Mouse (Mus musculus): ENCODE measurements around the gene Dao. TPM values are rescaled to one million over a fixed set of nuclear protein-coding genes. Genes with fewer than 3 reads are reported as not detected.

The Dao gene
- total and polyA plus RNA-seq, 3 experiments = 1.4 to 3.6 (median 1.9) TPM

DNA sequence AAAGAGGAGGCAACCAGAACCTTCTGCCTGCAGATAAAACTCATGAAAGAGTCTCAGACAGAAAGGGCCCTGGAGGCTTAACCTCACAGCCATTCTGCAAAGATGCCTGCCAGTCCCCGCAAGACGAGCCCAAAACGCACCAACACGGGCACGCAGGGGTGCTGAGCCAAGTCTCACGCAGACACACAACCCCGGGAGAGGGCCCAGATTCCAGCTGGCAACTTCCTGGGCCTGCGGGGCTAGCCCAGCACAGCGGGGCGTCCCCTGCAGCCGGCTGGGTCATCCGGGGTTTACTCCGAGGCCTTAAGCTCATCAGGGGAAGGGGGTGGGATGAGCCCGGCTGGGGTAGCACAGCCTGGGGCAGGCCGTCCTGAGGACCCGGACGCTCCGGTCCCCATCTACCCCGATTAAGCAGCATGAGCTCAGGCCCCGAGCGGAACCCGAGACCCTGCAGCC, 10.4 kb upstream of the Dao start:
- H3K9ac ChIP-seq (ENCODE audit: insufficient read depth, low read depth) = peak overlapping the region; percentile 90

DNA sequence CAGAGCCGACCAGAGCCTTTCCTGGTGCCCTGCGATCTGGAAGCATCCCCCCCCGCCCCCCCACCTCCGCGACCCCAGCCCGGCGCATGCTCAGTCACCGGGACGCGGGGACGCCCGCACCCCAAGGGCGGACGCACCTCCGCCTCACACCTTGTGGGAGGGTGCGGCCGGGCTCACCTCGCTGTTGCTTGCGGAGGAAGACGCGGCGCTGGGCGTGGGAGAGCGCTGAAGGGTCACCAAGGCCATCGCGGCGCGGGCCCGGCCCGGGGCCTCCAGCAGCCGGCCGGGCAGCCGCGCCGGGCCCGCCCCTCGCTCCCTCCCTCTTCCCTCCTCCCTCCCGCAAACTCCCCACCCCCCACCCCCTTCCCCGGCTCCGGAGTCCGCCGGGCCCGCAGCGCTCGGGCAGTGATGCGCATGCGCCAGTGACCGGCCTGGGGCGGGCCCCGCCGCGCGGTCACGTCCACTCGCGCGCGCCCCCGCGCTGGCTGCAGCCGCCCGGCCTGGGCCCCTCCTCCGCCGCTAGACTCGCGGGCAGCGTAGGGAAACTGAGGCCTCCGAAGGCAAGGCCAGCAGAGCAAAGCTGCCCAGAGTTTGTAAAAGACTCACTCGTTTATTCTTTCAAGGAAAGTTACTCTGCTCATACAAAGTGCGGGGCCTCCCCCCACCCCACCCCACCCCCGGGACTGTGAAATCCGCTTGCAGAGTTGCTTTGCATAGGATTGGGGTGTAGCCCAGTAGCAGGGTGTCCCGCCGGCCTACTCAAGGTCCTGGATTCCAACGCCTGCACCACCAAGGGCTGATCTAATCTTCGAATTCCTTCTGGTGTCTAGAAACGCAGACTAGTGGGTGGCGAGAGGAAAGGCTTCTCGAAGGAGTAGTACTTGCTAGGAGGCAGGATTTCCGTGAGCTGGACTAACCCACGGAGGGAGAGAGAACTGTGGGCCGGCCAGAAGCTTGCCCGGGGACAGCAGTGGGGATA, 9.7 kb upstream of the Dao start, which contains the start of gene Ssh1:
Gene Ssh1, minus strand, starts transcription at position 408 of the 979 bp plus-strand sequence.
- in situ Hi-C loops (cut with MboI; ENCODE audit: low pct_ligation_motif_present, low pct_unique_long_range_greater_than_20kb, low sequenced_read_pairs) (no loop called here), dilution Hi-C loops (cut with MboI; ENCODE audit: extremely low pct_ligation_motif_present, extremely low pct_unique_long_range_greater_than_20kb, low sequenced_read_pairs) (no loop called here)
- peaks cover 11% of the 10 kb centered on the region for H3K79me2 ChIP-seq (replicated peaks; ENCODE audit: control insufficient read depth, extremely low read depth, insufficient read depth, poor library complexity, severe bottlenecking)
- H3K27me3 ChIP-seq (replicated peaks) = no peaks in the 10 kb centered on the region
- H3K36me3 ChIP-seq (replicated peaks in 1 of 2; ENCODE audit: control insufficient read depth in 1 of 2, insufficient read depth in 1 of 2, low read length in 1 of 2) = peaks cover 8 to 28% of the 10 kb centered on the region in 2 experiments
- peak within 1 kb of the TSS; percentile 79 for H3K4me2 ChIP-seq (ENCODE audit: insufficient read depth, low read depth, poor library complexity, severe bottlenecking)
- H3K9ac ChIP-seq (ENCODE audit: insufficient read depth, low read depth) = peak within 1 kb of the TSS; percentile 90
- peaks cover 8 to 35% of the 10 kb centered on the region in 2 experiments for H3K4me1 ChIP-seq (ENCODE audit: control insufficient read depth in 1 of 2, insufficient read depth in 2 of 2)
- peak within 1 kb of the TSS; percentile 88 for H3K27ac ChIP-seq (ENCODE audit: insufficient read depth, low read depth)
- TF ChIP-seq NRF1 (IDR thresholded peaks at IDR 0.05; ENCODE audit: low read depth, low read length) = peak; percentile 87
- TF ChIP-seq USF2 (conservative IDR thresholded peaks at IDR 0.05; ENCODE audit: low read depth, low read length) = no peak
- TF ChIP-seq MAZ (IDR thresholded peaks at IDR 0.05; ENCODE audit: low read depth, low read length) = 0 out of 2 replicates have a peak, but pooled peaks have one; percentile 23
- TF ChIP-seq TCF12 (IDR thresholded peaks at IDR 0.05; ENCODE audit: low read depth, low read length) = peak; percentile 8
- peak; percentile 55 for TF ChIP-seq POLR2A (IDR thresholded peaks at IDR 0.05; ENCODE audit: low read depth, low read length)
- H3K4me3 ChIP-seq (replicated peaks in 1 of 3; ENCODE audit: low read depth in 2 of 3, low read length in 2 of 3, poor library complexity in 1 of 3) = peak within 1 kb of the TSS; percentile 71 to 91 (median 82)
- peaks cover 2% of the 10 kb centered on the region for H3K9me3 ChIP-seq (replicated peaks; ENCODE audit: low read length)
- peak; percentile 76 for DNase-seq (ENCODE audit: extremely low read depth)

More for the DNA sequence above, 10.4 kb upstream of the Dao start:
- Histone ChIP-seq H3K79me2 (replicated peaks; ENCODE audit: control insufficient read depth, extremely low read depth, insufficient read depth, poor library complexity, severe bottlenecking) (peaks cover 11% of the 10 kb centered on the region), H3K4me3 (replicated peaks in 1 of 3; ENCODE audit: low read depth in 2 of 3, low read length in 2 of 3, poor library complexity in 1 of 3) (peak overlapping the region; percentile 71 to 91 (median 82)), H3K9me3 (replicated peaks; ENCODE audit: low read length) (peaks cover 2% of the 10 kb centered on the region), H3K27ac (ENCODE audit: insufficient read depth, low read depth) (peak overlapping the region; percentile 88), H3K36me3 (replicated peaks in 1 of 2; ENCODE audit: control insufficient read depth in 1 of 2, insufficient read depth in 1 of 2, low read length in 1 of 2) (peaks cover 8 to 31% of the 10 kb centered on the region in 2 experiments), H3K27me3 (replicated peaks) (no peaks in the 10 kb centered on the region), H3K4me1 (ENCODE audit: control insufficient read depth in 1 of 2, insufficient read depth in 2 of 2) (peaks cover 7 to 34% of the 10 kb centered on the region in 2 experiments), H3K4me2 (ENCODE audit: insufficient read depth, low read depth, poor library complexity, severe bottlenecking) (peak overlapping the region; percentile 79)
- dilution Hi-C loops (cut with MboI; ENCODE audit: extremely low pct_ligation_motif_present, extremely low pct_unique_long_range_greater_than_20kb, low sequenced_read_pairs) (no loop called here), in situ Hi-C loops (cut with MboI; ENCODE audit: low pct_ligation_motif_present, low pct_unique_long_range_greater_than_20kb, low sequenced_read_pairs) (no loop called here)
- DNase-seq (ENCODE audit: extremely low read depth) = peak; percentile 59
- TF ChIP-seq MAX (IDR thresholded peaks at IDR 0.05; ENCODE audit: low read length) (no peak), MAZ (IDR thresholded peaks at IDR 0.05; ENCODE audit: low read depth, low read length) (0 out of 2 replicates have a peak, but pooled peaks have one; percentile 14), TBP (conservative IDR thresholded peaks at IDR 0.05; ENCODE audit: low read depth, low read length) (0 out of 2 replicates have a peak, but pooled peaks have one; percentile 37), JUN (IDR thresholded peaks at IDR 0.05; ENCODE audit: insufficient read depth, low read depth, low read length) (no peak), BHLHE40 (IDR thresholded peaks at IDR 0.05; ENCODE audit: low read depth, low read length) (no peak), ETS1 (conservative IDR thresholded peaks at IDR 0.05; ENCODE audit: low read depth, low read length) (0 out of 2 replicates have a peak, but pooled peaks have one; percentile 25), ELF1 (IDR thresholded peaks at IDR 0.05; ENCODE audit: low read depth, low read length) (peak; percentile 67), UBTF (IDR thresholded peaks at IDR 0.05; ENCODE audit: low read depth, low read length) (peak; percentile 90), EP300 (IDR thresholded peaks at IDR 0.05; ENCODE audit: low read length) (no peak), TCF12 (IDR thresholded peaks at IDR 0.05; ENCODE audit: low read depth, low read length) (no peak; the same call in 1 of the 2 replicates), MXI1 (IDR thresholded peaks at IDR 0.05; ENCODE audit: low read depth, low read length) (peak; percentile 64), IRF4 (IDR thresholded peaks at IDR 0.05; ENCODE audit: low read depth, low read length) (peak; percentile 6; the same call in 1 of the 2 replicates)

All from CH12.LX (cell line).